Mouse (Mus musculus) C2C12 (cell line): ENCODE measurements around the gene Gm9844.

Experiments
- CTCF ChIP-seq: IDR thresholded peaks from one replicate; pipeline ENCODE4 v1.5.1; 2011; ENCODE audit not compliant: control insufficient read depth, insufficient read depth, insufficient read length
- MYOD1 ChIP-seq: IDR thresholded peaks from one replicate; pipeline ENCODE4 v1.6.1; 2011; ENCODE audit warnings: low read depth; ENCODE audit not compliant: control insufficient read depth, insufficient read length
- MYOG ChIP-seq: IDR thresholded peaks from one replicate; pipeline ENCODE4 v1.6.1; 2011; ENCODE audit not compliant: control insufficient read depth, insufficient read length; ENCODE audit errors: extremely low read depth
- USF1 ChIP-seq: IDR thresholded peaks from one replicate; pipeline ENCODE4 v1.6.1; 2011; ENCODE audit warnings: low read depth, mild to moderate bottlenecking, control low read depth, moderate library complexity

DNA sequence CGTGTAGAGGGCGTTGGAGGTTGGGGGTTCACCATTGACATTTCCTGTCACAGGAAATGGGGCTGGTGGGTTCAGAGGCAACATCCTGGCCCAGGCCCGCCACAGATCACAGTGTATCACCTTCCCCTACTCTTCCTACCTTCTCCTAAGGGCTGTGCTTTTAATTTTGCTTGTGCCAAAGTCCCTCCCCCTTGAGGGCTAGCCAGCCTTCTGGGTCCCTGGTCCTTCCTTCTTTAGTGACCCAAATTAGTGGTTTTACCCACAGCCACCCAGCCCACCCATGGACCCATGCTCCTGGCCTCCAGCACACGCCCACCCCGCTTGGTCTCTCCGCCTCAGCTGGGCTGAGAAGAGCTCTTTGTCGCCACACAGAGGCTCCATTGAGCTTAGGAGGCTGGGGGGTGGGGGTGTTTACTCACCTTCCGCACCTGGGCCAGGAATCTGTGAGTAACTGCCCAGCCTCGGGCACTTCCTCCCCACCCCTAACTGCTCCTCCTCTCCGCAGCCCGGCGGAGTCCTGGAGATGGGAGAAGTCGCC, 45.3 kb downstream of the Gm9844 start:
- TF ChIP-seq CTCF (no peak), USF1 (no peak), MYOG (no peak), MYOD1 (no peak)
